Mouse (Mus musculus): ENCODE measurements around the gene Lig1. TPM values are rescaled to one million over a fixed set of nuclear protein-coding genes. Genes with fewer than 3 reads are reported as not detected.
"Not testable (repeated sequence)": the region's sequence is repeated elsewhere in the genome, so short reads cannot be mapped to it uniquely, and the experiment has no call there.

The Lig1 gene
- polyA plus RNA-seq (2015; fragmentation: Nextera tagmentation; extraction: Ambion mirVana): 86.4 and 94.8 TPM in 2 replicates

DNA sequence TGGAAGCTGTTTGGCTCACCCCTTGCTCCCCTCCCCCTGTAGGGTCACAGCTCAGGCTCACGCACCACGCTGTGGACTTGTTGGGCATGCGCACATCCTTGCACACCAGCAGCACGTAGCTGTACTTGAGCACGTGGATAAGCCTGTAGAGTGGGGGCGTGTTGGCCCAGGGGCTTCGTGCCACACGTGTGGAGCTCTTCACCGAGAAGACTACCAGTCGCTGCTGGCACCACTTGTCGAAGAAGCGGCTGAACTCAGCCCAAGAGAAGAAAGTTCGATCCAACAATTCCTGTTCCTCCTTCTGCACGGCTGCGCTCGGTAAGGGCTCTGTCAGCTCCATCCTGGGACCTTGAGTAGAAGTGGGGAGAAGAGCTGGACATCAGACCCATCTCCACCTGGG, at the start of gene Lig1:
Lig1 (plus strand) TSS at position 203 of the 400 bp plus-strand sequence.
- H3K27me3 ChIP-seq: no peaks in the 10 kb centered on the region
- H3K4me1 ChIP-seq (replicated peaks): peaks cover 24% of the 10 kb centered on the region
- 89% methylated on average over 16 of the region's 16 CpGs for WGBS (ENCODE audit: insufficient replicate concordance)
- peak within 1 kb of the TSS; percentile 88 for H3K27ac ChIP-seq (replicated peaks)
- no peaks in the 10 kb centered on the region for H3K9me3 ChIP-seq (replicated peaks)
- peak within 1 kb of the TSS; percentile 81 for H3K4me2 ChIP-seq
- peak within 1 kb of the TSS; percentile 74 for H3K9ac ChIP-seq
- H3K4me3 ChIP-seq (replicated peaks): peak within 1 kb of the TSS; percentile 78
- no peak for ATAC-seq (ENCODE audit: insufficient read depth)
- peaks cover 43% of the 10 kb centered on the region for H3K36me3 ChIP-seq (replicated peaks)

GRCm38 (mm10) chr7:13260746-13261700, 16.1 kb upstream of the Lig1 start:
- Histone ChIP-seq H3K27ac (replicated peaks) (no peak overlapping the region), H3K4me3 (replicated peaks) (no peak overlapping the region), H3K4me1 (replicated peaks) (no peaks in the 10 kb centered on the region), H3K9me3 (replicated peaks) (no peaks in the 10 kb centered on the region), H3K36me3 (replicated peaks) (no peaks in the 10 kb centered on the region), H3K27me3 (no peaks in the 10 kb centered on the region), H3K9ac (no peak overlapping the region), H3K4me2 (no peak overlapping the region)
- ATAC-seq (ENCODE audit: insufficient read depth): no peak
- 48% methylated on average over 50 of the region's 50 CpGs for WGBS (ENCODE audit: insufficient replicate concordance)

- WGBS (ENCODE audit: insufficient replicate concordance): 73% methylated on average over 5 of the region's 5 CpGs
- Histone ChIP-seq H3K36me3 (replicated peaks) (no peaks in the 10 kb centered on the region), H3K4me2 (no peak overlapping the region), H3K9ac (no peak overlapping the region), H3K27ac (replicated peaks) (no peak overlapping the region), H3K4me3 (replicated peaks) (no peak overlapping the region), H3K9me3 (replicated peaks) (no peaks in the 10 kb centered on the region), H3K27me3 (no peaks in the 10 kb centered on the region), H3K4me1 (replicated peaks) (no peaks in the 10 kb centered on the region)
- ATAC-seq (ENCODE audit: insufficient read depth): no peak
Measured at GRCm38 (mm10) chr7:13263851-13264250, 13.2 kb upstream of the Lig1 start.

DNA sequence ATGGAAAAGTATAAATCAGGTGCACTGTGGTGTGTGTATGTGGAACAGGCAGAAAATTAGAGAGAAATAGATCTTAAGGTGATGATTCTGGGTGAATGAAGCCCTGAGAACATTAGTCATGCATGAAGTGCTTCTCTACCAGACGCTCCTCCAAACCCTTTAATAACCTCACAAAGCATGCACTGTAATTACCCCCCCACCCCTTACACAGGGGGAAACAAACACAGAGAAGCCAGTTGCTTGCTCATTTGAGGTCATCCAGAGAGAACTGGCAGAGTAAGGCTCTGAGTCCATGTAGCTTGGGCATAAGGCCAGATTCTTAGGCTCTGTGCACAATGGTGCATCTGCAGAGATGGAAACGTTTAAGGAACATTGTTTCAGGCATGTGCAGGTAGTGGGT, 12.7 kb upstream of the Lig1 start:
- ATAC-seq (ENCODE audit: insufficient read depth): no peak

DNA sequence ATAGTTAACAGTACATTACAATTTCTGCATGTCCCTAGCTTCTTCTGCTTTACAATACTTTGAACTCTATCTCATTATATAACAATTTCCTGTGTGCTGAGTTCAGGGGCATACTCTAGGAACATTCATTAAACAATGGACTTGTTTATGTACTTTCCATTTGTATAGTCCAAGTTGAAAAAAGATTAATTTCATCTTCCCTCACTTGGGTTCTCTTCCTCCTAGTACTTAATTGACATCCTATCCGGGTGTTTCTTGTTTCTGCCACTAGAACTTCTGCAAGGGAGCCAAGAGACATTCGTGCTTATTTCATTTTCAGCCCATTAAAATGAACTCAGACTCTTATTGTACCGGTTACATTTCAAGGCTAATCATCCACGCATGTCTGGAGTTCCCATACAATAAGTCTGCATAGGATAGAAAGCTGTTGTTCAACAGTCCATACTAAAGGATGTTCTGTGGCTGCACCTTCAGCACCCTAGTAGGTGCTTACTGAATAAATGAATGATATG, 8.3 kb upstream of the Lig1 start:
- no peak overlapping the region for H3K9ac ChIP-seq
- no peak for ATAC-seq (ENCODE audit: insufficient read depth)
- no peak overlapping the region for H3K4me3 ChIP-seq (replicated peaks)
- no peaks in the 10 kb centered on the region for H3K27me3 ChIP-seq
- H3K9me3 ChIP-seq (replicated peaks): no peaks in the 10 kb centered on the region
- H3K36me3 ChIP-seq (replicated peaks): no peaks in the 10 kb centered on the region
- 69% methylated on average over 4 of the region's 4 CpGs for WGBS (ENCODE audit: insufficient replicate concordance)
- no peaks in the 10 kb centered on the region for H3K4me1 ChIP-seq (replicated peaks)
- H3K27ac ChIP-seq (replicated peaks): no peak overlapping the region
- H3K4me2 ChIP-seq: no peak overlapping the region

More for the DNA sequence above, 12.7 kb upstream of the Lig1 start:
- no peak overlapping the region for H3K27ac ChIP-seq (replicated peaks)
- no peak overlapping the region for H3K9ac ChIP-seq
- no peaks in the 10 kb centered on the region for H3K4me1 ChIP-seq (replicated peaks)
- no peak overlapping the region for H3K4me2 ChIP-seq
- no peaks in the 10 kb centered on the region for H3K27me3 ChIP-seq
- no peaks in the 10 kb centered on the region for H3K9me3 ChIP-seq (replicated peaks)
- H3K36me3 ChIP-seq (replicated peaks): no peaks in the 10 kb centered on the region
- WGBS (ENCODE audit: insufficient replicate concordance): 50% methylated on average over 2 of the region's 2 CpGs
- no peak overlapping the region for H3K4me3 ChIP-seq (replicated peaks)

DNA sequence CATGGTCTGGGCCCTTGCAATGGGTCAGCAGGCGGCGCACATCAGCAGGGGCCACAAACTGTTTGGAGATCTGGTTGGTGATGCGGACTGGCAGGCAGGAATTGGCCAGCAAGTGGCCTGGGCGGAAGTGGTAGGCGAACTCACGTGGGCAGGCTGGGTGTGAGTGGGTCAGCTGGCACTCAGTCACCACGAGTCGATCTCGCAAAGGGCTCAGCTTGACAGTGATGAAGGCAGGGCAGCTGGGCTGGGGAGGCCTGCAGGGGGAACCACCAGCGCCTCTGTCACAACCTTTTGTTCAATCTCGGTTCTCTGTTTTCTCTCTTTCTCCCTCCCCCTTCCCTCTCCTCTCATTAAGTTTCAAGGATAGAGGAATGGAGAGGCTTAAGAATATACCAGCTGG, 7.7 kb upstream of the Lig1 start:
- Histone ChIP-seq H3K9me3 (replicated peaks) (no peaks in the 10 kb centered on the region), H3K27me3 (no peaks in the 10 kb centered on the region), H3K4me2 (no peak overlapping the region), H3K36me3 (replicated peaks) (no peaks in the 10 kb centered on the region), H3K4me3 (replicated peaks) (no peak overlapping the region), H3K4me1 (replicated peaks) (no peaks in the 10 kb centered on the region), H3K9ac (no peak overlapping the region), H3K27ac (replicated peaks) (no peak overlapping the region)
- 64% methylated on average over 11 of the region's 11 CpGs for WGBS (ENCODE audit: insufficient replicate concordance)
- no peak for ATAC-seq (ENCODE audit: insufficient read depth)

DNA sequence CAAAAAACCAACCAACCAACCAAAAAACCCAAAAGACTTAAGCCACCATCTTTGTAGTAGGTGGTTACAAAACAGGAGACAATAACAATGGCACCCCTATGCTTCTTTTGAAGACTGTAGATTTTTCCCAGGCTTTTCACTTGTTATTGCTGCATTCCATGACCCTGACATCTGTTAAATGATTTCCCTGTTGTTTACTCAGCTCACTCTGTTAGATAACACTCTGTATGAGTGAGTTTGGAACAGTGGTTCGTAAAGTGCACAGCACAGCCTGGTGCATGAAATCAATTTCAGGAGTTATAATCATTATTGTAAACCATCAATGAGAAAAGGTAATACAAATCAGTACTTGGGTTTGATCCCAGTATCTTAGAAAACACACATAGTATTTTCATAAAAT, 5.4 kb upstream of the Lig1 start:
- WGBS (ENCODE audit: insufficient replicate concordance): 67% methylated on average over 1 of the region's 1 CpGs
- no peak overlapping the region for H3K9ac ChIP-seq
- H3K4me1 ChIP-seq (replicated peaks): no peaks in the 10 kb centered on the region
- no peak overlapping the region for H3K4me3 ChIP-seq (replicated peaks)
- H3K9me3 ChIP-seq (replicated peaks): no peaks in the 10 kb centered on the region
- 0 out of 2 replicates have a peak, but pooled peaks have one; percentile 44 for ATAC-seq (ENCODE audit: insufficient read depth)
- no peaks in the 10 kb centered on the region for H3K27me3 ChIP-seq
- no peak overlapping the region for H3K4me2 ChIP-seq
- no peak overlapping the region for H3K27ac ChIP-seq (replicated peaks)
- H3K36me3 ChIP-seq (replicated peaks): peaks cover 15% of the 10 kb centered on the region

DNA sequence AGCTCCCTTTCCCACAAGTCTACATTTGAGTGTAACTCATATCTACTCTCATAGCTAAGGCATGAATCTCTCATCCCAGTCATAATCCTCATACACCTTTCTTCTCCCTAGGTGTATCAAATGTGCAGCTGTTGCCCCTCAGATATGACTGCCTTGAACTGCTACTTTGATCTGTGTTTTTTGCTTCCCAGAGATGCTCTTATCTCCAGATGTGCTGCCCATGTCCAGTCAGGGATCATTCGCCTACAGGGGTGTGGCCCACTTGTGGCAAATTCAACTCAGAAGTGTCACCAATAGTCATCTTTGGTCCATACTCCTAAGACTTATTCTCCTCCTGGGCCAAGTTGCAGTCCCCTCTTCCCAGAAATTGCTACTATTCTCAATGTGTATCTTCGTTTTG, 750 bp downstream of the Lig1 start:
- Histone ChIP-seq H3K27ac (replicated peaks) (peak overlapping the region; percentile 88), H3K9me3 (replicated peaks) (no peaks in the 10 kb centered on the region), H3K4me2 (peak overlapping the region; percentile 81), H3K9ac (peak overlapping the region; percentile 74), H3K27me3 (no peaks in the 10 kb centered on the region), H3K4me3 (replicated peaks) (peak overlapping the region; percentile 78), H3K36me3 (replicated peaks) (peaks cover 50% of the 10 kb centered on the region), H3K4me1 (replicated peaks) (peaks cover 24% of the 10 kb centered on the region)
- 8% methylated on average over 2 of the region's 2 CpGs for WGBS (ENCODE audit: insufficient replicate concordance)
- ATAC-seq (ENCODE audit: insufficient read depth): peak; percentile 15

DNA sequence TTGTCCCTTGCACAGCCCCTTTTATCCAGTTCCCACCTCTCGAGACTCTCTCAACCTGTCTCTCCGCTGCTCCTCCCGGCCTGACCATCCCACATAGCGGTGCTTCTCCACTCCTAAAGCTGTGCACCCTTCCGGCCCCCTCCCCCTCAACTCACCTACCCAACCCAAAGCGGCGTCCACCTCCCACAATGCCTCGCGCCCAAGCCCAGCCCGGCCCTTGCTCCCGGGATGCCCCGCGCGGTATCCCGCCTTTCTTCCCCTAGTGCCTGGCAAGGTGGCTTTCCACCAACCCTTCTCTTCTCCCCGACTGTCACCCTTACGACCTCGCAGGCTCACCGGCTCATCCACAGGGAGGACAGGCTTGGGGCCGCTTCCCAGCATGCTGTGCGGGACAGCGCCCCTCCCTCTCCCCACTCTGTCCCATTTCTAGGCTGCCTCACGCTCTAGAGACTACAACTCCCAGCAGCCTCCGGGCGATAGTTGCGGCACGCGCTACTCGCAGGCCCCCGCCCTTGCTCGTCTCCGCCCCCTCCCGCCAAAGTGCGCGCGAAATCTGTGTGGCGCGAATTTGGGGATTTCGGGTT, 1.3 kb downstream of the Lig1 start, which contains the start of gene Zswim9:
Zswim9 (minus strand) TSS at position 414 of the 584 bp plus-strand sequence.
- H3K4me1 ChIP-seq (replicated peaks): peaks cover 24% of the 10 kb centered on the region
- no peaks in the 10 kb centered on the region for H3K27me3 ChIP-seq
- peak within 1 kb of the TSS; percentile 78 for H3K4me3 ChIP-seq (replicated peaks)
- peak; percentile 98 for ATAC-seq (ENCODE audit: insufficient read depth)
- H3K27ac ChIP-seq (replicated peaks): peak within 1 kb of the TSS; percentile 88
- H3K9ac ChIP-seq: peak within 1 kb of the TSS; percentile 74
- no peaks in the 10 kb centered on the region for H3K9me3 ChIP-seq (replicated peaks)
- under 1% methylated on average over 39 of the region's 39 CpGs for WGBS (ENCODE audit: insufficient replicate concordance)
- H3K36me3 ChIP-seq (replicated peaks): peaks cover 53% of the 10 kb centered on the region
- peak within 1 kb of the TSS; percentile 81 for H3K4me2 ChIP-seq

GRCm38 (mm10) chr7:13278957-13279356, 1.9 kb downstream of the Lig1 start:
- peak overlapping the region; percentile 78 for H3K4me3 ChIP-seq (replicated peaks)
- H3K27ac ChIP-seq (replicated peaks): peak overlapping the region; percentile 38; the same call in 1 of the 2 replicates
- H3K9me3 ChIP-seq (replicated peaks); H3K27me3 ChIP-seq: not testable (repeated sequence)
- peak; percentile 72 for ATAC-seq (ENCODE audit: insufficient read depth)
- peaks cover 24% of the 10 kb centered on the region for H3K4me1 ChIP-seq (replicated peaks)
- H3K4me2 ChIP-seq: peak overlapping the region; percentile 81
- H3K9ac ChIP-seq: peak overlapping the region; percentile 74
- WGBS (ENCODE audit: insufficient replicate concordance): 0% methylated on average over 21 of the region's 29 CpGs
- peaks cover 59% of the 10 kb centered on the region for H3K36me3 ChIP-seq (replicated peaks)

- H3K4me1 ChIP-seq (replicated peaks): no peaks in the 10 kb centered on the region
- no peaks in the 10 kb centered on the region for H3K27me3 ChIP-seq
- ATAC-seq (ENCODE audit: insufficient read depth): peak; percentile 44; the same call in 1 of the 2 replicates
- no peak overlapping the region for H3K4me3 ChIP-seq (replicated peaks)
- peaks cover 100% of the 10 kb centered on the region for H3K36me3 ChIP-seq (replicated peaks)
- whole genome bisulfite sequencing (ENCODE audit: insufficient replicate concordance): 53% methylated on average over 5 of the region's 5 CpGs
- H3K4me2 ChIP-seq: no peak overlapping the region
- no peaks in the 10 kb centered on the region for H3K9me3 ChIP-seq (replicated peaks)
- no peak overlapping the region for H3K27ac ChIP-seq (replicated peaks)
- H3K9ac ChIP-seq: no peak overlapping the region
Measured at GRCm38 (mm10) chr7:13288621-13289020, 11.5 kb downstream of the Lig1 start.

Measured in liver, embryonic 15.5 days (tissue).